Mouse (Mus musculus) cerebellum, adult 11 months (tissue): ENCODE data around the gene Gdpd3.
"Not testable (repeated sequence)": the region's sequence is repeated elsewhere in the genome, so short reads cannot be mapped to it uniquely, and the experiment has no call there.

Source experiments
- DNase-seq: peaks from one replicate; pipeline ENCODE4 v3.0.0; 2022

Gdpd3 gene

DNA sequence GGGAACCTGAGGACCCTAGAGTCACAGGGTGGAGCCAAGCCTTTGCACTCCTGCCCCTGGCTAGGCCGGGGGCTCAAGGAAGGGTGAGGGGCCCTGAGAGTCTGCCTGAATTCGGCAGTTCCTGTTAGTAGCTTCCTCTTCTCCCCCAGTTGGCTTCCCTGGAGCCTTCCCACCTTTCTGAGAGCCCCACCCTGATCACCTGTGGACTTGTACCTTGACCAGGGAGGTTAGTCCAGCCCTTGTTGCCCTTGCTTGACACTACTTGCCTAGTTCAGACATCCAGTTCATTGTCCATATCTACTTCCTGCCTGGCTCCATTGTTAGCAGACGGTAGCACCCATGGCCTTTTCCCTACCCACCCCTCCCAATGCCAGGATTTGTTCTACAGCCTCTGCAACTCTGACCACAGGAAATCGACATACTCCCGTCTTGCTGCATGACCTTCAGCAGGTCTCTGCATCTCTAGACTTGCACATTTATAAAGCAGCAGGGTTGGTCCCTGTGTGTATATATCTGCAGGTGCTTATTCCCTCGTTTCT, 4.5 kb upstream of the Gdpd3 start:
- DNase-seq, result no peak

DNA sequence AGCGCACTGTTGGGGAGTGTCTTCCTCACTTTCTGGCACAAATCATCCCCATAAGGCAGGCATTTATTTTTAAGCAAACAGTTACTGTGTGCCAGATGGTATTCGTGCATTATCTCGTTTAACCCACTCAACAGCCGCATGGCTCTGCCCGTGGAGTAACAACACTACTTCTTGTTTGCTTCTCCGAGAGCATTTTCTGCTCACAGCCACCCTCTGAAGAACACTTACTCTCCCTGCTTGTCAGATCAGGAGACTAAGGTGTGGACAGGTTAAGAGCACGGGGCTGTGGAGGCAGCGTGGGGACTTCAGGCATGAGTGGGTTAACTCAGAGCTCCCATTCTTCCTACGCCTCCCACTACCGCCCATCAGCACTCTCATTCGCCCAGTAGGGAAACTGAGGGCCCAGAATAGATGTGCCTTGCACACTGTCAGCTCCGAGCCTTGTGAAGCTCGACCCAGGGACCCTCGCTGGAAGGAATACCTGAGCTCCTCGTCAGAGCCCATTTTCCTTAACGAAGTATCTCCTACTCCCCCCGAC, 3.6 kb upstream of the Gdpd3 start:
- peak; percentile 18 for DNase-seq

DNA sequence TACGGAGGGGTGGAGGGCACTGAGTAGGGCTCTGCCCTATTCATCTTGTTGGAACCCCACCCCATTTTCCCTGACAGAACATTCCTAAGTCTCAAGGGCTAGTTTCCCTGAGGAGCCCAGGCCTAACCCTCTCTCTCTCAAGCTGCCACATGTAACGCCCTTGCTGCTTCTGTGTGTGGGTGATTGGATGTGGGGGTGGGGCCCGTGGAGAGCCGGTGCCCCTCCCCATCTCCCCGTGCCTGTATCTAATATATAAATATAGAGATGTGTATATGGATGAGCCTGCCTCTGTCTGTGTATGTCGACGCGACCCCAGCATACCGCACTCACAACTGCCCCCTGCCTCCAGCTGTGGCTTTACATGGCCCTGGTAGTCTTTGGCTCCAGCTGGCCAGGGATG, 594 bp upstream of the Gdpd3 start:
- no peak for DNase-seq

DNA sequence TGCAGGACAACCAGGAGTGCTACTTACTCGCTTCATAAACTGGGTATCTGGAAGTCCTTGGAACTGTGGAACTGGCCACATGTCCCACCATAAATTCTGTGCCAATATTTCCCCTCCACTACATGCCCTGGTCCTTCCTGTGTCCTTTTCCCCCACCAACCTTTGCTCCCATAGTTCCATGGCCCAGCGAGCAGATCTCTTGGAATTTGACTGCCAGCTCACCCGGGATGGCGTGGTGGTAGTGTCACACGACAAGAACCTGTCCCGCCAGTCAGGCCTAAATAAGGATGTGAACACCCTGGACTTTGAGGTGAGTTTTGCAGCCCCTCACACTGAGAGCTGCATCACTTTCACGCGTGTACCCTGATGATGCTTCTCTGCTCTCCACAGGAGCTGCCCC, 867 bp downstream of the Gdpd3 start:
- DNase-seq, result no peak

DNA sequence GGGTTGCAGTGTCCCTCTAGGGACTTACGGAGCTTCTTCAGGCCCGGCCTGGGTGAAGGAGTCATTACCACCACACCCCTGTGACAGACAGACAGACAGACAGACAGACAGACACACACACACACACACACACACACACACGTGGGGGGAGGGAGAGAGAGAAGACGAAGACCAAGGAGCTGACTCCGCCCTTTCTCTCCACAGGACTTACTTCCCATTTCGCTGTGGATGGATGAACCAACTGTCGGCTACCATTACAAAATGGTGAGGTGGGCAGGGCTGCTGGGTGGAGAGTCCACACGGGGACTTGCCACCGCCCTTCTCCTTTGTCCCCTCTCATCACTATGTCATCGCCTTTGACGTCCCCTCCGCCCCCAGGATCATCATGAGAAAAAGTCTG, 4.7 kb downstream of the Gdpd3 start:
- no peak for DNase-seq

DNA sequence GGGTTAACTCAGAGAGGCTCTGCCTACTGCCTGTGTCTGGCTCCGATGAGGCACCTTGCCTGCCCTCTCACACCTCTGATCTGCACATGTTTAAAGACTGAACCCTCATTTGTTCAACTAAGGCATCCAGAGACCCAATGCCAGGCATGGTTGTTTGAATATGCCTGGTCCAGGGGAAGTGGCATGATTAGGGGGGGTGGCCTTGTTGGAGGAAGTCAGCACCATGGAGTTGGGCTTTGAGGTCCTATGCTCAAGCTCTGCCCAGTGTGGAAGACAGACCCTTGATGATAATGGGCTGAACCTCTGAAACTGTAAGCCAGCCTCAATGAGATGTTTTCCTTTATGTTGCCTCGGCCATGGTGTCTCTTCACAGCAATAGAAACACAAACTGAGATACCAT, 7.2 kb downstream of the Gdpd3 start:
- DNase-seq, result no peak

DNA sequence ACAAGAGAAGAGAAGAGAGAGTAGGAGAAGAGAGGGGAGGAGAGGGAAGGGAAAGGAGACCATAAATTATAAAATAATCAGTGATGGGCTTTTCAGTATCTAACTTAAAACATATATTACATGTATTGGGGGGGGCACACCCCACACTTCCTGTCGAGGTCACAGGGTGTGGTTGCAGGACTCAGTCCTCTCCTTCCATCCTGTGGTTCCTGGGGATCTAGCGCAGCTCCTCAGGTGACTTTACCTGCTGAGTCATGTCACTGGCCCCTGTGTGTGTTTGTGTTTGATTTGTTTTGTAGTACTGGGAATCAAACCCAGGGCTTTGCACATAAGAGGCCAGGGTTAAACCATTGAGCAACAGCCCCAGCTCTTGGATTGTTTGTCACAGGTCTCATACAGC, 8.3 kb downstream of the Gdpd3 start:
- no peak for DNase-seq

DNA sequence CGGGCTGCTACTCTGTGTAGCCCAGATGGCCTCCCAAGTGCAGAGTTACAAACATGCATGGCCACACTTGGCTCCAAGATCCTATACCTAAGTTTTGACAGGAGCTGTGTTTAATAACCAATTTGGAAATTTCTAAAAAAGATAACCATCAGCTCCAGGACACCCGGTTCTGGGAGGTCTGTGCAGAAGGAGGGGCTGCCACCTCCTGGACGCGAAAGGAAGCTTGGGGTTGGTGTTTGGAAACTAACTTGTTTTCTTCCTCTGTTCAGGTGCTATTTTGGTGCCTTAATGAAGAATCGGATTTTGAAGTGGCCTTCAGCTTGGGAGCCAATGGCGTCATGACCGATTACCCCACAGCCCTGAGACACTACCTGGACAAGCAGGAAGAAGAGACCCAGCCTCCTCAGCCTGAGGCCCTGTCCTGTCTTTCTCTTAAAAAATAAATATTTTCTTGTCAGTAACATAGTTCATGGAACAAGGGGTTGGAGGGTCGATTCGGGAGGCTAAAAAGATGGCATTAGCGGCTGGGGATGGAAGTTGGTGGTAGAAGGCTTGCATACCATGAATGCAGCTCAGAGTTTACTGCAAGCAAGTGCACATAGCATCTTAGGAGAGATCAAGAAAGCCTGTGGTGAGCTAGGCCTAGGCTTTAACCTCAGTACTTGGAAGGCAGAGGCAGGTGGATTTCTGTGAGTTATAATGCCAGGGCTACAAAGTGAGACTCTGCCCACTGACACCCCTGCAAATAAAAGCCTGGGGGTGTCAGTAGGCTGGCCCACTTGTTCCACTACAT, 9.2 kb downstream of the Gdpd3 start:
- DNase-seq, result no peak

DNA sequence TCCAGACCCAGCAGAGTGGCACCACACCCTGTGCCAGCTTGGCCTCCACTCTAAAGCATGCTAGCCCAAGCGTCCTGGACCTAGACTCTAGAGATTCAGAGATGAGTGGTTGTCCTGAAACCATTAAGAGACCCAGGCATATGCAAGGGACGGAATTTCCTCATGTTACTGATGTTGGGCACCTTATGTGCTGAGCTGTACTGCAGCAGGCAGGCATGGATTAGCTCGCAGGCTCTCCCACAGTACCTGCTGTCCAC, 9.8 kb downstream of the Gdpd3 start:
- no peak for DNase-seq

DNA sequence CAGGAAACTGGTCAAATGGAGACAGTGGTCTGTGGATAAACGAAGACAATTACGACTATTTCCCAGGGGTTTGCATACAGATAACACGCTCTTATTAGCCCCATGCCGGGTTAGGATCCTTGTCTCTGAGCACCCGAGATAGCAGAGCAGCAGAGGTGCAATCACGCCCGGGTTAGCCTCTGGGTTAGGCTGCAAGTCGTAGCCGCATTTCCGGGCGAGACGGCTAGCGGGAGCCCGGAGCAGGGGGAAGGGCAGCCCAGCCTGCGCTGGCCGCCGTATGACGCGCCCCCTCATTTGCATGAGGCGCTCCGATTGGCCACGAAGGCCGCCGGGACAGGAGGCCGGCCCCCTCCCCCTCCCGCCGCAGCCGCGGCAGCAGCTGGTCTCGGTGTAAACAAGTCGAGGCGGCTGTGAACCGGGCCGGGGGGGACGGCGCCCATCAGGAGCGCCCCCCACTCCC, 10.5 kb downstream of the Gdpd3 start, which contains the start of gene Ypel3:
Gene Ypel3 (plus strand): TSS at position 358 of the 460 bp plus-strand sequence.
- DNase-seq, result peak; percentile 95

DNA sequence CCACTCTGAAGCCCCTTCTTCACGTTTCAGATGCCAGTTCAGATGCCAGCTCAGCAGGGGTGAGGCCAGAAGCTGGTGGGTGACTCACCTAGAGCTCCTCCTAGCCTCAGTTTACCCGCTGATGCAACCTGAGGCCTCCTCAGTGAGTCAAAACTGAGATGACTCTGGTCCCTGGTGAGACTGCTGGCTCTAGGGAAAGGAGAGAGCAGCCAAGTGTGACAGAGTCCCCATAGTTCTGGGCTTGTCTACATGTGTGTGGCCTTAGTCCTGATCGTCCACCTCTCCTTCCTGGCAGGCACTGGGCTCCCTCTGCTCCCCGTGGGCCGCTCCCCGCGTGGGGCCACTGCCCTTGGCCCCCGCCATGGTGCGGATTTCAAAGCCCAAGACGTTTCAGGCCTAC, 11.3 kb downstream of the Gdpd3 start:
- DNase-seq, result no peak

DNA sequence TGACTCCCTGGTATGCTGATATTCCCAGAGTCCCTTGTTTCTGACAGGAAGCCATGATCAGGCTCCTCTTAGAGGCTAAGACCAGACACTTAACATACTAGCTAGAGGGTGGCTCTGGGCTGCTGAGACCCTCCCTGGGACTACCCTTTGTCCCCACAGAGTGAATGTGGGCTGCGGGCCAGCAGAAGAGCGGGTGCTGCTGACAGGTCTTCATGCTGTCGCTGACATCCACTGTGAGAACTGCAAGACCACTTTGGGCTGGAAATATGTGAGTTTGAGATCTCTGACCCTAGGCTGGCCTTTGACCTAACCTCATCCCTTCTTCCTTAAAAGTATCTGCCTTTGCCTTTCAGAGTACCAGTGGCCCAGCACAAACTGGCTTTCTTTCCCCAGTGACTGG, 12.0 kb downstream of the Gdpd3 start:
- DNase-seq, result no peak

DNA sequence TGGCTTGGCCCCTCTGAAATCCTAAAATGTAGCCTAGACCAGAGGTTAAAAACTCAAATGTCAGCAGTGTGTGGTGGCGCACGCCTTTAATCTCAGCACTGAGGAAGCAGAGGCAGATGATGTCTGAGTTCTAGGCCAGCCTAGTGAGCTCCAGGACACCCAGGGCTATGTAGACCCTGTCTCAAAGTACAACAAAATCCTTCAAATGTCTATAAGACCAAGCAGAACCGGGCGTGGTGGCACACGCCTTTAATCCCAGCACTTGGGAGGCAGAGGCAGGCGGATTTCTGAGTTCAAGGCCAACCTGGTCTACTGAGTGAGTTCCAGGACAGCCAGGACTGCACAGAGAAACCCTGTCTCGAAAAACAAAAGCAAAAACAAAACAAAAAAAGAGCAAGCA, 13.0 kb downstream of the Gdpd3 start:
- not testable (repeated sequence) for DNase-seq

DNA sequence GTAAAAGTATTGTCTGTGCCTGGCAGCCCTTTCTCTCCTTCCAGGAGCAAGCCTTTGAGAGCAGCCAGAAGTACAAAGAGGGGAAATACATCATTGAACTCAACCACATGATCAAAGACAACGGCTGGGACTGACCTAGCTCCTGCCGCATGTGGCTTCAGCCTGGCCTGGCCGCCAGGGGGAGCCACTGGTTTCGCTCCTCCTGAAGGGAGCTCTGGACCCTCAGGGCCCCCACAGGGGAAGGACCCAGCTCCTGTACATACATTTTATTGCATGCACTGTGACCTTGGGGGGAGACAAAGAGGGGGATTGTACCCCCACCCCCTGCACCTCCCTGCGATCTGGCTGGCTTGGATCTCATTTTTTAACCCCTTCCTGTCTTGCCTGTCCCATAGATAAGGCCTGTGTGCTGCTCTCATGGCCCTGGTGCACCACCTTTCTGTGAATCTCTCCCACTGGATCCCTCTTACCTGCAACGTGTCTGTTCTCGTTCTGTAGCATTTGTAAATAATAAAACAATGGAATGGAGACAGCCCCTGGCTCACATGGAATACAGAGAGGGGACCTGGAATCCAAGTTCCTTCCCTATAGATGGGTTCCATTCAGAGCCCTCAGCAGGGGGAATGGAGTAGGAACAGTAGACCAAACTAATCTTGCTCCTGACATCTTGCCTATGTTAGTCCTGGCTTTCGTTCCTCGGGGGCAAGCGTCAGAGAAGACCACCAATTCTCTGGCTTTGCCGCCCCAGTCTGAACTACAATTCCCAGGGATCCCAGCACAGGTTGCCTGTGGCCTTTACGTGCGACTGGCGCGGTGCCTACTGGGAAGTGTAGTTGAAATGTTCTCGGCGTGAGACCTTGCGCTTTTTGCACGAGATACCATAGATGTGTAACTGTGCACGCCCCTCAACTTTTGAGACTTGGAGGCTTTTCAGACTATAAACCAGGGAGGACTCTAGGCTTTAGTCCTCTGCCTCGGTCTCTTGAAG, 14.1 kb downstream of the Gdpd3 start:
- DNase-seq, result peak; percentile 85

DNA sequence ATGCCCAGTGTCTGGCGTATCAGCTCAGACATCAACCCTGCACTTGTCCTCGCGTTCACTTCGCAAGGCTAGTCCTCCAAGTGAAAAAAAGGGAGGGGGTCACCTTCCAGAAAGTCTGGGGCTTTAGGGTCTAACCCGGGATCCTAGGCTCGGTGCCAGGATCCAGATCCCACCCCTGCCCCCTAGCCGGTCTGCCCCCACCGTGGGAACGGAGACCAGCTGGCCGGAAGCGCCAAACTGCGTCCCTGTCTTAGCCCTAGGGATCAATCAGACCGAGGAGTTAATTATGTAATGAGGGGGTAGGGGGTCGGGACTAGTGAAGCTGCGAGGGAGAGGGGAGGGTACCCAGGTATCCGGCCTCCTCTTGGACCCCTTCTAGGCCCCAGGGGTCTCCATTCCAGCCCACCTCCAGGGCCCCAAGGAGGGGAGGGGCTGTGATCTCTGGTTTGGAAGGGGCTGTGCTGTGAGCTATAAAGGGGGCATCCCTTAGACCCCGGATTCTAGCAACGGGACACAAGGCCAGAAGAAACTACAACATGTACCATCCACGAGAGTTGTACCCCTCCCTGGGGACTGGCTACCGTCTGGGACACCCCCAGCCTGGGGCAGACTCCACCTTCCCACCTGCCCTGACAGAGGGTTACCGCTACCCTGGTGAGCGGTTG, 15.0 kb downstream of the Gdpd3 start, which contains the start of gene Tbx6:
Gene Tbx6 (plus strand): TSS at position 513 of the 665 bp plus-strand sequence.
- peak; percentile 60 for DNase-seq

DNA sequence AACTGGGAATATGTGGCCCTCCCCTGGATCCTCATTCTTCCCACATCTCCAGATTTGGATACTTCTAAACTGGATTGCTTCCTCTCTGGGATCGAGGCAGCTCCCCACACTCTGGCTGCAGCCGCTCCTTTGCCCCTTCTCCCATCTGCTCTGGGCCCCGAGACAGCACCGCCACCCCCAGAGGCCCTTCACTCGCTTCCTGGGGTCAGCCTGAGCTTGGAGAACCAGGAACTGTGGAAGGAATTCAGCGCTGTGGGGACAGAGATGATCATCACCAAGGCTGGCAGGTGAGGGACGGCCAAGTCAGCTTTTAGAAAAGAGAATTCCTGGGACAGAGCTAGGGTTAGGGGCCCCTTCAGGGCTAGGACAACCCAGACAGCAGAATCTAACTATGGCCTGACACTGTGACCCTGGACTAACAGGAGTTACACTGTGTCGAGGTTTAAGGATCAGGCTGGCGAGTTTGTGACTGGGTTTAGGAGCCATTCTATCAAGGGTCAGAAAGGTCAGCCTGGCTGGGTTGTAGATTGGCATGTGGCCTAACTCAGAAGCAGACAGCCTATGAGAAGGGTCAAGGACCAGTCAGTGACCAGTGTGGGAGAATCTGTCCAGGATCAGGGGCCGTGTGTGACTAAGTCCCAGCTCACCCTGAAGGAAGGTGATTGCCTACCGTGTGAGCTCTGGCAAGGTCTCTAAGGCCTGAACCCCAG, 15.7 kb downstream of the Gdpd3 start:
- DNase-seq, result no peak

DNA sequence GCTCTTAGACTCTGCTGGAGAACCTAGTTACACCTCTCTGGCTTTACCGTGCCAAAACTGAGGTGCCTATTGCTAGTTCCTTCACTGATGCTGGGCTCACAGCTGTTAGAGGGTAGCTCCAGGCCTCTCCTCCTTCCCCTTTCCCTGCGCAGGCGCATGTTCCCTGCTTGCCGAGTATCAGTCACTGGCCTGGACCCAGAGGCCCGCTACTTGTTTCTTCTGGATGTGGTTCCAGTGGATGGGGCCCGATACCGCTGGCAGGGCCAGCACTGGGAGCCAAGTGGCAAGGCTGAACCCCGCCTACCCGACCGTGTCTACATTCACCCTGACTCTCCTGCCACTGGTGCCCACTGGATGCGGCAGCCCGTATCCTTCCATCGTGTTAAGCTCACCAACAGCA, 16.6 kb downstream of the Gdpd3 start:
- no peak for DNase-seq

DNA sequence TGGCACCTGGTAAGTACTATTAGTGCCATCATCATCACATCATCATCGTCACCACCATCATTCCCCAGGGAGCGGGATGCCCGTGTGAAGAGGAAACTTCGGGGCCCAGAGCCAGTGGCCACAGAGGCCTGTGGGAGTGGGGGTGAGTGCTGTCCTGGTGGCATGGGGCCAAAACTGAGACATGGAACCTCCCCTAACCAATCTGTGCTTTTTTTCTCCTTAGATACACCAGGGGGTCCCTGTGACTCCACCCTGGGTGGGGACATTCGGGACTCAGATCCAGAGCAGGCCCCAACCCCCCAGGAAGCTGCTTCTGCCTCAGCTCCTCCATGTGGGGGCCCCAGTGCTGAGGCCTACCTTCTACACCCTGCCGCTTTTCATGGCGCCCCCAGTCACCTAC, 18.3 kb downstream of the Gdpd3 start:
- DNase-seq, result no peak

DNA sequence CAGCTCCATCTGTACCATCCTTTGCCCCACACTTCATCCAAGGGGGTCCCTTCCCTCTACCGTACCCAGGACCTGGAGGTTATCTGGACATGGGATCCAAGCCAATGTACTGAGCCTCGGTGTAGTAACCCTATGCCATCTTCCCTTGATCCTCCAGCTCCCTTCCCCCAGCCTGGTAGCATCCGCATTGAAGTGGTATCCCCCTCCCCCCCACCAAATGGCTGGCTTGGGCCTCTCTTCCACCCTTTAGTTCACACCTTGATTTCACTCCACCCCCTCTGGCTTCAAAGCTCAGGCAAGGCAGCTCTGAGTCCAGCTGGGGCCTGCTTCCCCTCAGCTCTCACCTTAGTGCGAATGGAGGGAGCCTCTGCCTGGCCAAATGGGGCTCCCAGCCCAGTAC, 18.9 kb downstream of the Gdpd3 start:
- DNase-seq, result no peak

DNA sequence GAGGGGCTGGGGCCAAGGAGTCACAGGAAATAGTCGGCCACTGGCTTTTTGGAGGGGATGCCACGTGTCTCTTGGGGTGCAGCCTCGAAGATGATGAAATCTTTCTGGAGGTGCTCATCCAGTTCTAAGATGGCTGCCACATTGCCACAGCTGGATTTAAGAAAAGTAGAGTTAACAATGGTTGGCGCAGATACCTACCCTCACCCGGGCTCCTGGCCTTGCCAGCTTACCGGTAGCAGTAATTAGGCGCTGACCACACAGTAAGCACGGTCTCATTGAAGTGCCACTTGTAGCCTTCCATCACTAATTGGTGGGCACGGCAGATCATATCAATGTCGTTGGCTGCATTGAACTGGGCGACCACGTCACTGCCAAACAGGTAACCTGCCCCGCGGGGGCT, 20.0 kb downstream of the Gdpd3 start:
- no peak for DNase-seq

DNA sequence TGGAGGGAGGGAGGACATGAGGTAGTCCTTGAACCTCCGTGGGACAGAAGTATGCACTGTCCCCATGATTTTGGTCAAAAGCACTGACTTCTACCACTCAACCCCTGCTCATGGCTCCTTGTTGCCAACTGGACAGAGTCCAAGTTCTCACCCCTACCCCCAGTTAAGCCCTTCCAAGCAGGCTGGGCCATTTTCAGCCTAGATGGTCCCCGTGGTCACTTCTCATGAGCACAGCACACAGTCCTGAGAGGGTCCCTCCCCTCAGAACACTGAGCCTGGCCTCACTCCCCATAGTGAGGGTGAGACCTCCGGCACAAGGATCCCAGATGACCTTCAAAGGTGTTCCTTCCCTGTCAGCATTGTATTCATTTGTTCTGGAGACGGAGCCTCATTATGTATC, 23.0 kb downstream of the Gdpd3 start:
- no peak for DNase-seq
